11 mouse cellular contexts compared by ENCODE assay signal in genomic region chr1:150372895-150373294, GRCm38 (mm10). TPM values are rescaled to one million over a fixed set of nuclear protein-coding genes. Genes with fewer than 3 reads are reported as not detected.
DNase-seq lines count a peak whose midpoint lies in the region; ATAC-seq and TF ChIP-seq lines count a peak whose summit lies in the region.
"Had no signal": no experiment of that assay in that cellular context is flagged by ENCODE, and none has a peak within 500 bp of the region (broad histone marks: within the 10 kb centered on the region; RNA-seq: fewer than 3 reads in every experiment).

No protein-coding gene starts in this region.

- H3K4me2 ChIP-seq in heart, postnatal 0 days (ENCODE audit: low read depth, low read length), result no peak overlapping the region
- H3K4me2 ChIP-seq in midbrain, embryonic 11.5 days, result no peak overlapping the region
- H3K4me2 ChIP-seq: heart, embryonic 13.5 days had no signal

- H3K36me3 ChIP-seq in heart, postnatal 0 days (replicated peaks; ENCODE audit: control insufficient read depth, insufficient read depth, low read length), result peaks cover 35% of the 10 kb centered on the region
- peaks cover 24% of the 10 kb centered on the region for H3K36me3 ChIP-seq in heart, embryonic 10.5 days
- H3K36me3 ChIP-seq in midbrain, embryonic 11.5 days (ENCODE audit: control insufficient read depth, insufficient read depth, low read length), result no peaks in the 10 kb centered on the region
- H3K36me3 ChIP-seq in midbrain, embryonic 10.5 days, result peaks cover 24% of the 10 kb centered on the region
- no peaks in the 10 kb centered on the region for H3K36me3 ChIP-seq in splenic B cell, adult 2 months (ENCODE audit: control insufficient read depth, insufficient read depth, low read length, poor library complexity, severe bottlenecking)

- DNase-seq in heart, postnatal 0 days (ENCODE audit: low spot score), result peak; percentile 25
- no peak for DNase-seq in heart, embryonic 10.5 days (ENCODE audit: low spot score)
- DNase-seq in midbrain, embryonic 11.5 days (ENCODE audit: low spot score, missing footprints), result peak; percentile 86
- no peak for DNase-seq in midbrain, embryonic 10.5 days (ENCODE audit: low spot score)
- peak; percentile 44 for DNase-seq in embryo, embryonic 10.5 days (ENCODE audit: low spot score)
- DNase-seq in splenic B cell, adult 2 months (ENCODE audit: low read depth, low spot score), result peak; percentile 51
- DNase-seq in heart, postnatal 25 days (ENCODE audit: low spot score), result no peak
- DNase-seq in left cerebral cortex, postnatal 25 days (ENCODE audit: low spot score in 2 of 2), result no peak
- DNase-seq: kidney, adult 18-20 months had no signal

- H3K9ac ChIP-seq in heart, postnatal 0 days (replicated peaks; ENCODE audit: low read depth, low read length), result no peak overlapping the region
- no peak overlapping the region for H3K9ac ChIP-seq in midbrain, embryonic 11.5 days (ENCODE audit: low read length)
- H3K9ac ChIP-seq: heart, embryonic 13.5 days had no signal

- no peaks in the 10 kb centered on the region for H3K4me1 ChIP-seq in heart, postnatal 0 days (ENCODE audit: control insufficient read depth, insufficient read depth)
- no peaks in the 10 kb centered on the region for H3K4me1 ChIP-seq in heart, embryonic 10.5 days
- no peaks in the 10 kb centered on the region for H3K4me1 ChIP-seq in midbrain, embryonic 11.5 days (ENCODE audit: control insufficient read depth, insufficient read depth, low read length)
- H3K4me1 ChIP-seq in midbrain, embryonic 10.5 days, result no peaks in the 10 kb centered on the region
- H3K4me1 ChIP-seq: heart, embryonic 13.5 days had no signal

- H3K9me3 ChIP-seq in heart, postnatal 0 days (replicated peaks; ENCODE audit: control insufficient read depth, low read length), result no peaks in the 10 kb centered on the region
- H3K9me3 ChIP-seq in heart, embryonic 10.5 days, result no peaks in the 10 kb centered on the region
- no peaks in the 10 kb centered on the region for H3K9me3 ChIP-seq in midbrain, embryonic 11.5 days (ENCODE audit: control insufficient read depth, low read length)
- H3K9me3 ChIP-seq in midbrain, embryonic 10.5 days (replicated peaks), result no peaks in the 10 kb centered on the region
- H3K9me3 ChIP-seq: heart, embryonic 13.5 days had no signal

- peak; percentile 42 for TF ChIP-seq CTCF in heart, postnatal 0 days (IDR thresholded peaks at IDR 0.05; ENCODE audit: low read depth)

- ATAC-seq in heart, postnatal 0 days (ENCODE audit: insufficient read depth, low read depth), result no peak
- ATAC-seq in midbrain, embryonic 11.5 days (ENCODE audit: low FRiP score), result no peak

- H3K27me3 ChIP-seq in heart, postnatal 0 days (ENCODE audit: control insufficient read depth, insufficient read depth, low read length), result no peaks in the 10 kb centered on the region
- H3K27me3 ChIP-seq in heart, embryonic 10.5 days (ENCODE audit: insufficient read depth, poor library complexity, severe bottlenecking), result no peaks in the 10 kb centered on the region
- no peaks in the 10 kb centered on the region for H3K27me3 ChIP-seq in midbrain, embryonic 11.5 days (ENCODE audit: control insufficient read depth, insufficient read depth, low read length)
- no peaks in the 10 kb centered on the region for H3K27me3 ChIP-seq in midbrain, embryonic 10.5 days (ENCODE audit: low read depth, poor library complexity, severe bottlenecking)
- no peaks in the 10 kb centered on the region for H3K27me3 ChIP-seq in splenic B cell, adult 2 months (ENCODE audit: control insufficient read depth, insufficient read depth, low read length, poor library complexity, severe bottlenecking)
- H3K27me3 ChIP-seq: heart, embryonic 13.5 days had no signal

- no peak overlapping the region for H3K27ac ChIP-seq in heart, postnatal 0 days (ENCODE audit: low read depth)
- no peak overlapping the region for H3K27ac ChIP-seq in heart, embryonic 10.5 days
- no peak overlapping the region for H3K27ac ChIP-seq in midbrain, embryonic 11.5 days (ENCODE audit: low read depth, low read length)
- H3K27ac ChIP-seq in midbrain, embryonic 10.5 days (replicated peaks), result no peak overlapping the region
- H3K27ac ChIP-seq: heart, embryonic 13.5 days had no signal

- TF ChIP-seq EP300 in heart, postnatal 0 days (IDR thresholded peaks at IDR 0.05; ENCODE audit: low read depth), result no peak

- WGBS in heart, postnatal 0 days, result 66% methylated on average over 3 of the region's 3 CpGs
- 77% methylated on average over 3 of the region's 3 CpGs for WGBS in heart, embryonic 10.5 days
- WGBS in midbrain, embryonic 11.5 days, result 87% methylated on average over 3 of the region's 3 CpGs
- 92% methylated on average over 3 of the region's 3 CpGs for WGBS in midbrain, embryonic 10.5 days

- intact Hi-C loops in heart, postnatal 25 days (cut with DNase I), result loop anchor here (5.0 kb wide), 1 partner anchor 541 kb away; no protein-coding TSS in a partner anchor
- intact Hi-C loops in left cerebral cortex, postnatal 25 days (cut with DNase I), result loop anchor here (5.0 kb wide), 1 partner anchor 541 kb away; no protein-coding TSS in a partner anchor

- no peak overlapping the region for H3K4me3 ChIP-seq in heart, postnatal 0 days (ENCODE audit: low read depth, low read length)
- no peak overlapping the region for H3K4me3 ChIP-seq in heart, embryonic 10.5 days
- no peak overlapping the region for H3K4me3 ChIP-seq in midbrain, embryonic 11.5 days (ENCODE audit: low read depth, low read length)
- no peak overlapping the region for H3K4me3 ChIP-seq in midbrain, embryonic 10.5 days
- H3K4me3 ChIP-seq: heart, embryonic 13.5 days had no signal

RNA-seq across cellular contexts. Expression of gene Tpr, which starts 19.7 kb away (rescaled TPM):
- 86.4 and 112 TPM in 2 replicates for total RNA-seq in heart, postnatal 0 days (2014; rRNA removed; ENCODE audit: low replicate concordance)
- 117 and 118 TPM in 2 replicates for polyA plus RNA-seq in heart, postnatal 0 days (2015; fragmentation: Nextera tagmentation; extraction: Ambion mirVana)
- polyA plus RNA-seq in heart, embryonic 10.5 days (2016; fragmentation: Nextera tagmentation; extraction: Ambion mirVana), result 138 and 157 TPM in 2 replicates
- polyA plus RNA-seq in midbrain, embryonic 11.5 days (2014; fragmentation: Nextera tagmentation; extraction: Ambion mirVana), result 176 and 180 TPM in 2 replicates
- polyA plus RNA-seq in midbrain, embryonic 10.5 days (2016; fragmentation: Nextera tagmentation; extraction: Ambion mirVana), result 166 and 170 TPM in 2 replicates
- total RNA-seq in heart, postnatal 25 days (2021), result 100 to 1,000 TPM; 118 to 124 TPM
- 100 to 1,000 TPM in 1 of 2 experiments, 10 to 100 TPM in 1; 96.8 to 111 TPM for total RNA-seq in left cerebral cortex, postnatal 25 days (2021)

RNA-seq across cellular contexts. Expression of gene Odr4, which starts 20.0 kb away (rescaled TPM):
- total RNA-seq in heart, postnatal 0 days (2014; rRNA removed; ENCODE audit: low replicate concordance), result 10.7 and 36.4 TPM in 2 replicates
- 42.9 and 45.7 TPM in 2 replicates for polyA plus RNA-seq in heart, postnatal 0 days (2015; fragmentation: Nextera tagmentation; extraction: Ambion mirVana)
- polyA plus RNA-seq in heart, embryonic 10.5 days (2016; fragmentation: Nextera tagmentation; extraction: Ambion mirVana), result 29.9 and 30.4 TPM in 2 replicates
- polyA plus RNA-seq in midbrain, embryonic 11.5 days (2014; fragmentation: Nextera tagmentation; extraction: Ambion mirVana), result 36.2 and 40.5 TPM in 2 replicates
- 30.5 and 31.3 TPM in 2 replicates for polyA plus RNA-seq in midbrain, embryonic 10.5 days (2016; fragmentation: Nextera tagmentation; extraction: Ambion mirVana)
- total RNA-seq in heart, postnatal 25 days (2021), result 10 to 100 TPM; 18.4 to 19.7 TPM
- total RNA-seq in left cerebral cortex, postnatal 25 days (2021), result 10 to 100 TPM; 44.2 to 50.3 TPM

RNA-seq across cellular contexts. Expression of gene Pdc, which starts 53.7 kb away (rescaled TPM):
- not detected in 2 replicates for total RNA-seq in heart, postnatal 0 days (2014; rRNA removed; ENCODE audit: low replicate concordance)
- not detected in 2 replicates for polyA plus RNA-seq in heart, postnatal 0 days (2015; fragmentation: Nextera tagmentation; extraction: Ambion mirVana)
- not detected in 2 replicates for polyA plus RNA-seq in heart, embryonic 10.5 days (2016; fragmentation: Nextera tagmentation; extraction: Ambion mirVana)
- polyA plus RNA-seq in midbrain, embryonic 11.5 days (2014; fragmentation: Nextera tagmentation; extraction: Ambion mirVana), result not detected in 2 replicates
- not detected in 2 replicates for polyA plus RNA-seq in midbrain, embryonic 10.5 days (2016; fragmentation: Nextera tagmentation; extraction: Ambion mirVana)
- not detected for total RNA-seq in heart, postnatal 25 days (2021)
- not detected for total RNA-seq in left cerebral cortex, postnatal 25 days (2021)
- polyA plus RNA-seq: heart, embryonic 13.5 days; neural tube, embryonic 11.5 days had no signal

Comparison
In these comparisons a context has a peak if more than half of its experiments do, and no peak if none do; other contexts are left out.
1. DNase-seq: peak in heart, postnatal 0 days (single experiment), midbrain, embryonic 11.5 days (single experiment), embryo, embryonic 10.5 days (single experiment) and splenic B cell, adult 2 months (single experiment); none in heart, embryonic 10.5 days (single experiment), midbrain, embryonic 10.5 days (single experiment), heart, postnatal 25 days (single experiment) and left cerebral cortex, postnatal 25 days (0 of 2).